In the genomic region with DNA sequence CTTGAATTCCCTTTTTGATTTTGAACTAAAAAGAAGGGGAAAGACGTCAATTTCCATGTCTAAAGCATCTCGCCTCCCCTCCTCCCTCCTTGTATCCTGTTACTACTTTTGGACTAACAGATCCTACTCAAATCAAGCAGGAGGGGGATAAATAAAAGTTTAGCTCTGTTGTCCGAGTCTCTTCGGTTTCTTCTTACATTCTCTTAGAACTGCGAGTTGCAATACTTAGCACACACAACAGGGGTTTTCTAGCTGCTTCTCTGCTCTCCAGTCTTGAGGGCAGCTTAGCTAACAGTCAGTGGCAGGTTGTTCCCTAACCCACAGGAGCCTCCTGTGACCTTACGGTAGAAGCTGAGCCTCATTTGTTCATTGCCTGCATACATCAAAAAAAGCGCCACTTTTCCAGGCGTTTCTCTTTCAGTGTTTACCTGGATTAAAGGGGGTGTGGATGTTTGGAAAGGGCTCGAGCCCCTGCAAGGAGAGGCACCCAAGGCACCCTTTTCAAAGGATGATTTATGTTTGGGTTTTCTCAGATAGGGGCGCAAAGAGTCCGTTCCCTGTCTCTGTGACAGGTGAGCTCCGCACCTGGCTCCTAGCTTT, we compare ENCODE assay signal across 8 mouse cellular contexts.
DNase-seq lines count a peak whose midpoint lies in the region; ATAC-seq and TF ChIP-seq lines count a peak whose summit lies in the region.

No protein-coding gene starts in this region.

- H3K79me2 ChIP-seq in liver, adult 2 months (ENCODE audit: control insufficient read depth, insufficient read depth, low read length) = no peaks in the 10 kb centered on the region

- no peaks in the 10 kb centered on the region for H3K4me1 ChIP-seq in liver, adult 2 months (ENCODE audit: control insufficient read depth, insufficient read depth, low read length)
- H3K4me1 ChIP-seq in embryonic facial prominence, embryonic 11.5 days (ENCODE audit: control insufficient read depth, insufficient read depth, low read length) = no peaks in the 10 kb centered on the region
- H3K4me1 ChIP-seq in liver, embryonic 14.5 days (replicated peaks; ENCODE audit: control insufficient read depth in 2 of 2, insufficient read depth in 2 of 2, low read length in 1 of 2) = no peaks in the 10 kb centered on the region
- peaks cover 18% of the 10 kb centered on the region for H3K4me1 ChIP-seq in neural tube, embryonic 15.5 days

- peak overlapping the region; percentile 84 for H3K4me2 ChIP-seq in embryonic facial prominence, embryonic 11.5 days (ENCODE audit: low read depth, low read length)
- H3K4me2 ChIP-seq in liver, embryonic 14.5 days (ENCODE audit: low read depth) = peak overlapping the region; percentile 48
- peak overlapping the region; percentile 71 for H3K4me2 ChIP-seq in neural tube, embryonic 15.5 days

- 0 out of 2 replicates have a peak overlapping the region, but pooled peaks have one; percentile 35 for H3K4me3 ChIP-seq in liver, adult 2 months (ENCODE audit: insufficient read depth, low read depth, low read length)
- H3K4me3 ChIP-seq in embryonic facial prominence, embryonic 11.5 days (ENCODE audit: low read depth, low read length) = peak overlapping the region; percentile 48
- H3K4me3 ChIP-seq in liver, embryonic 14.5 days (ENCODE audit: insufficient read depth in 1 of 2, low read depth in 2 of 2, low read length in 2 of 2) = no peak overlapping the region
- H3K4me3 ChIP-seq in neural tube, embryonic 15.5 days (replicated peaks) = peak overlapping the region; percentile 51

- H3K36me3 ChIP-seq in liver, adult 2 months (ENCODE audit: control insufficient read depth, insufficient read depth, low read length) = no peaks in the 10 kb centered on the region
- H3K36me3 ChIP-seq in embryonic facial prominence, embryonic 11.5 days (replicated peaks; ENCODE audit: control insufficient read depth, insufficient read depth, low read depth, low read length) = no peaks in the 10 kb centered on the region
- no peaks in the 10 kb centered on the region for H3K36me3 ChIP-seq in liver, embryonic 14.5 days (replicated peaks; ENCODE audit: control insufficient read depth, insufficient read depth, low read depth)
- H3K36me3 ChIP-seq in neural tube, embryonic 15.5 days = no peaks in the 10 kb centered on the region

- 18% methylated on average over 12 of the region's 12 CpGs for WGBS in liver, adult 2 months
- 5% methylated on average over 12 of the region's 12 CpGs for WGBS in embryonic facial prominence, embryonic 11.5 days
- WGBS in liver, embryonic 14.5 days (ENCODE audit: insufficient replicate concordance) = 16% methylated on average over 12 of the region's 12 CpGs
- 12% methylated on average over 12 of the region's 12 CpGs for WGBS in neural tube, embryonic 15.5 days

- peak overlapping the region; percentile 56 for H3K27ac ChIP-seq in liver, adult 2 months (replicated peaks; ENCODE audit: insufficient read depth, low read depth, low read length)
- peak overlapping the region; percentile 81; the same call in 1 of the 2 replicates for H3K27ac ChIP-seq in embryonic facial prominence, embryonic 11.5 days (replicated peaks; ENCODE audit: low read depth, low read length)
- no peak overlapping the region for H3K27ac ChIP-seq in liver, embryonic 14.5 days
- H3K27ac ChIP-seq in neural tube, embryonic 15.5 days (replicated peaks) = peak overlapping the region; percentile 89

- no peak for TF ChIP-seq EP300 in liver, embryonic 14.5 days (IDR thresholded peaks at IDR 0.05; ENCODE audit: low read depth)

- H3K27me3 ChIP-seq in liver, adult 2 months (ENCODE audit: control insufficient read depth, insufficient read depth, low read length) = peaks cover 9% of the 10 kb centered on the region
- H3K27me3 ChIP-seq in embryonic facial prominence, embryonic 11.5 days (ENCODE audit: control insufficient read depth, insufficient read depth, low read length) = 0 out of 2 replicates have a peak, but pooled peaks cover 2% of the 10 kb centered on the region
- H3K27me3 ChIP-seq in liver, embryonic 14.5 days (ENCODE audit: control insufficient read depth, insufficient read depth, low read length) = peaks cover 26% of the 10 kb centered on the region
- no peaks in the 10 kb centered on the region for H3K27me3 ChIP-seq in neural tube, embryonic 15.5 days (replicated peaks)

- TF ChIP-seq CTCF in liver, adult 2 months (IDR thresholded peaks at IDR 0.05; ENCODE audit: low read depth, low read length) = no peak
- TF ChIP-seq CTCF in liver, embryonic 14.5 days (IDR thresholded peaks at IDR 0.05; ENCODE audit: low read depth) = no peak

- H3K9me3 ChIP-seq in embryonic facial prominence, embryonic 11.5 days (replicated peaks; ENCODE audit: control insufficient read depth, low read length) = no peaks in the 10 kb centered on the region
- no peaks in the 10 kb centered on the region for H3K9me3 ChIP-seq in liver, embryonic 14.5 days (ENCODE audit: control insufficient read depth, low read length)
- H3K9me3 ChIP-seq in neural tube, embryonic 15.5 days (replicated peaks) = no peaks in the 10 kb centered on the region

- no peak for ATAC-seq in embryonic facial prominence, embryonic 11.5 days (replicated peaks; ENCODE audit: insufficient number of reproducible peaks, low FRiP score, low TSS enrichment, low read depth)
- ATAC-seq in liver, embryonic 14.5 days (ENCODE audit: insufficient read depth) = no peak
- ATAC-seq in neural tube, embryonic 15.5 days (ENCODE audit: low FRiP score) = peak; percentile 30; the same call in 1 of the 2 replicates
- no peak for ATAC-seq in megakaryocyte progenitor cell, adult 5-6 weeks (replicated peaks; ENCODE audit: poor library complexity)

- H3K9ac ChIP-seq in liver, adult 2 months (ENCODE audit: low read depth, low read length) = peak overlapping the region; percentile 44
- peak overlapping the region; percentile 66 for H3K9ac ChIP-seq in embryonic facial prominence, embryonic 11.5 days (replicated peaks; ENCODE audit: low read length)
- no peak overlapping the region for H3K9ac ChIP-seq in liver, embryonic 14.5 days (replicated peaks)
- peak overlapping the region; percentile 66 for H3K9ac ChIP-seq in neural tube, embryonic 15.5 days (replicated peaks)

- DNase-seq in liver, adult 2 months (ENCODE audit: extremely low read depth, low read depth, low spot score) = peak; percentile 6
- no peak for DNase-seq in liver
- DNase-seq in embryonic facial prominence, embryonic 11.5 days (ENCODE audit: low spot score) = peak; percentile 60
- peak; percentile 38 for DNase-seq in heart, postnatal 4 days
- no peak for DNase-seq in liver, embryonic 14.5 days (ENCODE audit: low read depth in 3 of 3, low spot score in 3 of 3)
- DNase-seq in gastrocnemius, adult 8-10 months (ENCODE audit: low spot score in 2 of 2) = no peak

- no peak for TF ChIP-seq POLR2A in liver, adult 2 months (IDR thresholded peaks at IDR 0.05; ENCODE audit: extremely low read depth, insufficient read depth, low read length)

Comparison
In these comparisons a context has a peak if more than half of its experiments do, and no peak if none do; other contexts are left out.
1. DNase-seq: peak in liver, adult 2 months (single experiment), embryonic facial prominence, embryonic 11.5 days (single experiment) and heart, postnatal 4 days (single experiment); none in liver (single experiment), liver, embryonic 14.5 days (0 of 3) and gastrocnemius, adult 8-10 months (0 of 2).
2. H3K4me3 ChIP-seq: peak in liver, adult 2 months (single experiment), embryonic facial prominence, embryonic 11.5 days (single experiment) and neural tube, embryonic 15.5 days (single experiment); none in liver, embryonic 14.5 days (0 of 2).
3. Peak in every context shown above with its lines, with median percentiles within 50 percentile points of each other: H3K4me2 ChIP-seq.